Mouse (Mus musculus) lung, embryonic 14.5 days (tissue): ENCODE data around the gene Arhgef28. TPM values are rescaled to one million over a fixed set of nuclear protein-coding genes. Genes with fewer than 3 reads are reported as not detected.

Source experiments
- ATAC-seq: fragments of 200-750 bp; cut with Nextera tagmentation; 2 replicates; pipeline ENCODE4 v1.8.0; 2017; ENCODE audit warnings: mild to moderate bottlenecking, moderate TSS enrichment, moderate library complexity; ENCODE audit not compliant: insufficient read depth
- DNase-seq: peaks from one replicate; pipeline ENCODE4 v3.0.0-alpha.2; 2015
- H3K27ac ChIP-seq: fragments of 300-500 bp; sonication (generic); 2 replicates; pipeline ENCODE4 v1.5.1; 2014; ENCODE audit warnings: low read depth, mild to moderate bottlenecking, moderate library complexity
- H3K27me3 ChIP-seq: fragments of 300-500 bp; sonication (generic); 2 replicates; pipeline ENCODE4 v1.6.1; 2014; ENCODE audit warnings: low read length, control low read depth; ENCODE audit not compliant: insufficient read depth
- H3K36me3 ChIP-seq: fragments of 300-500 bp; sonication (generic); 2 replicates; pipeline ENCODE4 v1.6.1; 2014; ENCODE audit warnings: control low read depth; ENCODE audit not compliant: insufficient read depth
- H3K4me1 ChIP-seq: fragments of 300-500 bp; sonication (generic); 2 replicates; pipeline ENCODE4 v1.6.1; 2014; ENCODE audit warnings: antibody characterized with exemption, control low read depth; ENCODE audit not compliant: insufficient read depth
- H3K4me2 ChIP-seq: fragments of 300-500 bp; sonication (generic); 2 replicates; pipeline ENCODE4 v1.6.1; 2014; ENCODE audit warnings: mild to moderate bottlenecking
- H3K4me3 ChIP-seq: fragments of 300-500 bp; sonication (generic); 2 replicates; pipeline ENCODE4 v1.5.1; 2014; ENCODE audit warnings: low read depth, low read length
- H3K9ac ChIP-seq: fragments of 300-500 bp; sonication (generic); 2 replicates; pipeline ENCODE4 v1.6.1; 2014
- H3K9me3 ChIP-seq: fragments of 300-500 bp; sonication (generic); 2 replicates; pipeline ENCODE4 v1.6.1; 2016; ENCODE audit warnings: low read depth, low read length, control low read depth
- CTCF ChIP-seq: IDR thresholded peaks from 2 replicates; pipeline ENCODE4 v1.5.1; 2016; ENCODE audit warnings: antibody characterized with exemption, low read depth
- WGBS: fragments of 180-500 bp; shearing (Covaris S2); extraction: QIAGEN DNeasy Blood & Tissue Kit; methylation state at CpG from one replicate; pipeline ENCODE4 v1.1.7; 2014; 5-methylcytosine and 5-hydroxymethylcytosine counted together
- polyA plus RNA-seq: library from polyadenylated mRNA; unstranded; fragments of >200 nt; fragmentation: Nextera tagmentation; extraction: Ambion mirVana; gene quantifications from 2 replicates; pipeline ENCODE4 v1.2.1, GENCODE M21; 2014

Gene Arhgef28
- polyA plus RNA-seq, 1 experiment from 2014 or later, result 15.0 TPM

GRCm38 (mm10) chr13:98132264-98132663 lies 74.0 kb downstream of the Arhgef28 start:
- Histone ChIP-seq H3K27me3 (no peaks in the 10 kb centered on the region), H3K4me2 (no peak overlapping the region), H3K9me3 (no peaks in the 10 kb centered on the region), H3K9ac (no peak overlapping the region), H3K27ac (no peak overlapping the region), H3K4me3 (no peak overlapping the region), H3K36me3 (no peaks in the 10 kb centered on the region), H3K4me1 (peaks cover 8% of the 10 kb centered on the region)
- no peak for ATAC-seq
- WGBS, result 63% methylated on average over 6 of the region's 6 CpGs
- no peak for DNase-seq
- no peak for TF ChIP-seq CTCF

DNA sequence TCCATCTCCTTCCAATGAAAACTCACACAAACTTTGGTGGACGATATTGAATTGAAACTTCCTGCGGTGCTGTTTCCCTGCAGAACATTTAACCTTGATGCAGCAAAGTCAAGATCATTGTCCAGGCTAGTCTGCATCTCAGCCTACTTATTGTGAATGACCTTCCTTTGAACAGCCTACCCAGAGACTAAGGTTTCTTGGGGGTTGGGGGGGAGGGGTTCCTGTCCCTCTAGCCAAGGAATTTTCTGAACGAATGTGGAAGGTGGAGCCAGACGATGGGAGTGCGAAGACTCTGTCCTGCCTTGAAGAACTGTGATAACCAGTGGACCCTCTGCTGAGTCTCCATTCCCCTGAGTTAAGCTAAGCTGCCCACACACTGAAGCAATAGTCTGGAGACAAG lies 80.6 kb downstream of the Arhgef28 start:
- H3K9ac ChIP-seq, result no peak overlapping the region
- H3K4me1 ChIP-seq, result peaks cover 18% of the 10 kb centered on the region
- DNase-seq (no peak), ATAC-seq (no peak)
- no peaks in the 10 kb centered on the region for H3K9me3 ChIP-seq
- no peak for TF ChIP-seq CTCF
- H3K36me3 ChIP-seq, result no peaks in the 10 kb centered on the region
- no peaks in the 10 kb centered on the region for H3K27me3 ChIP-seq
- no peak overlapping the region for H3K4me2 ChIP-seq
- H3K4me3 ChIP-seq, result no peak overlapping the region
- H3K27ac ChIP-seq, result no peak overlapping the region
- WGBS, result 50% methylated on average over 5 of the region's 5 CpGs

DNA sequence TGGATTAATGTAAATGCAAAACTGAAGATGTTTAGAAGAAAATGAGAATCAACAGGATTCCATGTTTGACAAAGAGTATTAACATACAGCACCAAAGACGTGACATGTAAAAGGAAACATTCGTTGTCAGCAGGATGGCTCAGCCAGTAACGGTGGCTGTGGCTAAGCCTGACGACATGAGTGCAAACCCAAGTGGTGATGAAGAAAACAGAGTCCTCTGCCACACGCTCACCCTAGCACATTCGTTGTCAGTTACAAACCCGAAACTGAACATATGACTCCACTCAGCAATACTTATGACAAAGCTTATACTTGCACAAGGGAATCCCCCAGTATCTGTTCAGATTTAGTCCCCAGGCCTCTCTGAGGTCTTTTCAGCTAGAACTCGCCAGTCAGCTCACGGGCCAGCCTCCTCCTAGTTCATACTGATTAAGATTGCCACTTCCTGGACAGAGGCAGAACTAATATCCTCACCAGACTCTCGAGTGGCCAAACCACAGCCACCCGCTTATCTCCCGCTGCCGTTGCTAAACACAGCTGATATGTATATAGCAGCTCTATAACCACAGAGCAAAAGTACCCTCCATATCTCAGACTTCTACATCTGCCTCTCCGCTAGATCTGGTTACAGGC lies 82.0 kb downstream of the Arhgef28 start:
- WGBS, result 28% methylated on average over 14 of the region's 14 CpGs
- peaks cover 18% of the 10 kb centered on the region for H3K4me1 ChIP-seq
- H3K36me3 ChIP-seq, result no peaks in the 10 kb centered on the region
- no peaks in the 10 kb centered on the region for H3K27me3 ChIP-seq
- no peak overlapping the region for H3K9ac ChIP-seq
- no peak overlapping the region; the same call in 1 of the 2 replicates for H3K27ac ChIP-seq
- DNase-seq (peak; percentile 45), ATAC-seq (peak; percentile 29; the same call in 1 of the 2 replicates)
- H3K4me2 ChIP-seq, result peak overlapping the region; percentile 18; the same call in 1 of the 2 replicates
- no peak overlapping the region for H3K4me3 ChIP-seq
- TF ChIP-seq CTCF, result no peak
- H3K9me3 ChIP-seq, result no peaks in the 10 kb centered on the region

DNA sequence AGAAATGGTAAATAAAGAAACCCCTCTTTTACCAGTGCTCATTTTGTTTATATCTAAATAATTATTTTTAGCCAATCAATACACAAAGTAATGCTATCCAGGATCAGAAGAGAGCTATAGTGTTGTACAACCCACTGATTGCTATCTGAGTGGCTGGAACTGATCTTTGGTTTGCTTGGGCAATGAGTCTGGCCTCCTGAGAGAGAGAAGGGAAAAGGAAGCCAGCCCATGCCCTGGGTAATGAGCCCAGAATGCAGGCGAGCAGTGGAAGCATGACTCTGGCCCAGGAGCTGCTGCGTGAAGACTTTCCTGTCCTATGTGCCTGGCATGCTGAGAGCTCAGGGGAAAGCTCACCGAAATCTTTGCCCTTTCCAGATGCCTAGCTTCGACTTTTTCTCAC lies 83.5 kb downstream of the Arhgef28 start:
- DNase-seq (no peak), ATAC-seq (no peak)
- Histone ChIP-seq H3K4me3 (no peak overlapping the region), H3K27me3 (no peaks in the 10 kb centered on the region), H3K27ac (no peak overlapping the region), H3K4me2 (no peak overlapping the region), H3K9me3 (no peaks in the 10 kb centered on the region), H3K9ac (no peak overlapping the region), H3K4me1 (peaks cover 21% of the 10 kb centered on the region), H3K36me3 (no peaks in the 10 kb centered on the region)
- no peak for TF ChIP-seq CTCF
- 70% methylated on average over 4 of the region's 4 CpGs for WGBS

DNA sequence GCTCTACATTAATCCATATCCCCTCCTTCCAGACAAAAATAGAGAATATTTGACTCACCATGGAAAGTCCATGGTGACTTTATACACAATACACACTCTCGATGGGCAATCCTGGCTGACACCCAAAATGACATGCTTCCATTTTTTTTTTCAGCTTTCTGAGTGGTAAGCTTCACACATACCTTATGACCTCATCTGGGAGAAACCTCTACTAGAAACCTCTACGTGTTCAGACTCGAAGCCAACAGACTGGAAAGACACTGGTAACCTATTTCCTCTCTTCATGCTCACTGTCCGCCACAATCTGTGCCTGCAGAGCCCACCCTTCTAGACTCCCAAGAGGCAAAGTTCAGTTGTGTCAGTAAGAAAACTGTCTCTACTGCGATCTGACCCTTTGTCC lies 84.2 kb downstream of the Arhgef28 start:
- H3K4me3 ChIP-seq, result no peak overlapping the region
- H3K27me3 ChIP-seq, result no peaks in the 10 kb centered on the region
- H3K9ac ChIP-seq, result no peak overlapping the region
- H3K36me3 ChIP-seq, result no peaks in the 10 kb centered on the region
- no peaks in the 10 kb centered on the region for H3K9me3 ChIP-seq
- no peak for ATAC-seq
- no peak for DNase-seq
- H3K4me1 ChIP-seq, result peaks cover 21% of the 10 kb centered on the region
- TF ChIP-seq CTCF, result no peak
- no peak overlapping the region for H3K4me2 ChIP-seq
- 73% methylated on average over 5 of the region's 5 CpGs for WGBS
- H3K27ac ChIP-seq, result 0 out of 2 replicates have a peak overlapping the region, but pooled peaks have one; percentile 30

- Histone ChIP-seq H3K9ac (no peak overlapping the region), H3K4me3 (no peak overlapping the region), H3K4me1 (peaks cover 21% of the 10 kb centered on the region), H3K36me3 (no peaks in the 10 kb centered on the region), H3K27ac (no peak overlapping the region), H3K4me2 (no peak overlapping the region), H3K9me3 (no peaks in the 10 kb centered on the region), H3K27me3 (no peaks in the 10 kb centered on the region)
- no peak for ATAC-seq
- TF ChIP-seq CTCF, result no peak
- DNase-seq, result no peak
- WGBS, result 78% methylated on average over 4 of the region's 4 CpGs
These were observed 85.1 kb downstream of the Arhgef28 start for GRCm38 (mm10) chr13:98121124-98121470.

DNA sequence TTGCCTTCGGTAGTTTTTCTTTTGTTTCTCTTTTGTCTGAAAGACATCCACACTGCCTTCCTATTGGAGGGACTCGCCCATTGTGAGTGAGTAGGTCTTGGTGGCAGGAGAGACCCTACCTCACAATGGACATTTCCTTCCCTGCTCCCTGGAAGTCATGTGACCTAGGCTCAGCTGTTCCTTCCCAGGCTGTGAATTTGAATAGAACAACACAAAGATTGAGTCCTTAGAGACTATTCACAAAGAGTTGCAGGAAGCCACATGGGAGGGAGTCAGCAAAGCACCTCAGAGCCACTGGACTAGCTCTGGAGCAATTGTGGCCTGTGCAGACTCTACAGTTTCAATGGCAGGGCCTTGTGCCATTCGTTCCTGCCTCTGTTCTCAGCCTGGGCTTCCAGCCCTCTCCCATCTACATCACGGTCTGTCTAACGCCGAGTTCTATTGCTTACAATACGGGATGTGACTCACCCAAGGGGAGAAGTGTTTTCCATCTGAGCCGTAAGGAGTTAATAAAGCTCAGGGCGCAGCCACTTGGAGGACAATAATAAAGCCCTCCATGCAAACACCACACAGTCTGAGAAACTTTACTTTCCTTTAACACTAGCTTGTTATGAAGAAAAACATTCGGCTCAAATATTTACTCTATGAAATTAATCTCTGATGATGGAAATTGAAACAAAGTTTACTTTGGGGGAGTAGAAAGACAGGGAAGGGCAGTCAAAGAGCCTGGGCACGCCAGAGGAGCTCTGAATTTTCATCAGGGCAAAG lies 85.7 kb downstream of the Arhgef28 start:
- Histone ChIP-seq H3K4me3 (no peak overlapping the region), H3K4me2 (no peak overlapping the region), H3K36me3 (no peaks in the 10 kb centered on the region), H3K27ac (no peak overlapping the region), H3K27me3 (no peaks in the 10 kb centered on the region), H3K9me3 (no peaks in the 10 kb centered on the region), H3K4me1 (peaks cover 21% of the 10 kb centered on the region), H3K9ac (no peak overlapping the region)
- WGBS, result 55% methylated on average over 11 of the region's 11 CpGs
- TF ChIP-seq CTCF, result no peak
- ATAC-seq (peak; percentile 60; the same call in 1 of the 2 replicates), DNase-seq (peak; percentile 38)
